Mouse (Mus musculus) heart, postnatal 0 days (tissue): ENCODE measurements around the gene Eif3b. TPM values are rescaled to one million over a fixed set of nuclear protein-coding genes. Genes with fewer than 3 reads are reported as not detected.
"Not testable (repeated sequence)": the region's sequence is repeated elsewhere in the genome, so short reads cannot be mapped to it uniquely, and the experiment has no call there.

Experiments
- ATAC-seq: fragments of 200-750 bp; cut with Nextera tagmentation; 2 replicates; pipeline ENCODE4 v1.8.0; 2017; ENCODE audit warnings: low read depth, moderate number of reproducible peaks, moderate library complexity; ENCODE audit not compliant: insufficient read depth
- DNase-seq: peaks from one replicate; pipeline ENCODE4 v3.0.0-alpha.2; 2016; ENCODE audit warnings: low spot score
- H3K27ac ChIP-seq: fragments of 300-500 bp; sonication (generic); 2 replicates; pipeline ENCODE4 v1.5.1; 2014; ENCODE audit warnings: low read depth, mild to moderate bottlenecking
- H3K27me3 ChIP-seq: fragments of 300-500 bp; sonication (generic); 2 replicates; pipeline ENCODE4 v1.6.1; 2014; ENCODE audit warnings: low read length, mixed read lengths; ENCODE audit not compliant: control insufficient read depth, insufficient read depth
- H3K36me3 ChIP-seq: fragments of 300-500 bp; sonication (generic); replicated peaks from 2 replicates; pipeline ENCODE4 v1.6.1; 2014; ENCODE audit warnings: low read length, mixed read lengths; ENCODE audit not compliant: control insufficient read depth, insufficient read depth
- H3K4me1 ChIP-seq: fragments of 300-500 bp; sonication (generic); 2 replicates; pipeline ENCODE4 v1.6.1; 2014; ENCODE audit warnings: antibody characterized with exemption; ENCODE audit not compliant: control insufficient read depth, insufficient read depth
- H3K4me2 ChIP-seq: fragments of 300-500 bp; sonication (generic); 2 replicates; pipeline ENCODE4 v1.6.1; 2014; ENCODE audit warnings: low read depth, mild to moderate bottlenecking, low read length, moderate library complexity
- H3K4me3 ChIP-seq: fragments of 300-500 bp; sonication (generic); 2 replicates; pipeline ENCODE4 v1.5.1; 2014; ENCODE audit warnings: low read depth, low read length
- H3K9ac ChIP-seq: fragments of 300-500 bp; sonication (generic); replicated peaks from 2 replicates; pipeline ENCODE4 v1.6.1; 2014; ENCODE audit warnings: low read depth, low read length, mixed read lengths
- H3K9me3 ChIP-seq: fragments of 300-500 bp; sonication (generic); replicated peaks from 2 replicates; pipeline ENCODE4 v1.6.1; 2016; ENCODE audit warnings: low read length; ENCODE audit not compliant: control insufficient read depth
- CTCF ChIP-seq: IDR thresholded peaks from 2 replicates; pipeline ENCODE4 v1.5.1; 2016; ENCODE audit warnings: antibody characterized with exemption, control low read depth, low read depth
- EP300 ChIP-seq: IDR thresholded peaks from 2 replicates; pipeline ENCODE4 v1.6.1; 2016; ENCODE audit warnings: antibody characterized with exemption, low read depth
- WGBS: fragments of 180-500 bp; shearing (Covaris S2); extraction: QIAGEN DNeasy Blood & Tissue Kit; methylation state at CpG from one replicate; pipeline ENCODE4 v1.1.7; 2014; 5-methylcytosine and 5-hydroxymethylcytosine counted together
- polyA plus RNA-seq: library from polyadenylated mRNA; unstranded; fragments of >200 nt; fragmentation: Nextera tagmentation; extraction: Ambion mirVana; gene quantifications from 2 replicates; pipeline ENCODE4 v1.2.1, GENCODE M21; 2015
- total RNA-seq: library from RNA; depleted of rRNA; stranded (reverse); fragments of >200 nt; gene quantifications from 2 replicates; pipeline ENCODE4 v1.2.3, GENCODE M21; 2014; ENCODE audit warnings: low replicate concordance

The Eif3b gene
- total and polyA plus RNA-seq, 2 experiments from 2014 or later, result 37.4 to 40.0 TPM

DNA sequence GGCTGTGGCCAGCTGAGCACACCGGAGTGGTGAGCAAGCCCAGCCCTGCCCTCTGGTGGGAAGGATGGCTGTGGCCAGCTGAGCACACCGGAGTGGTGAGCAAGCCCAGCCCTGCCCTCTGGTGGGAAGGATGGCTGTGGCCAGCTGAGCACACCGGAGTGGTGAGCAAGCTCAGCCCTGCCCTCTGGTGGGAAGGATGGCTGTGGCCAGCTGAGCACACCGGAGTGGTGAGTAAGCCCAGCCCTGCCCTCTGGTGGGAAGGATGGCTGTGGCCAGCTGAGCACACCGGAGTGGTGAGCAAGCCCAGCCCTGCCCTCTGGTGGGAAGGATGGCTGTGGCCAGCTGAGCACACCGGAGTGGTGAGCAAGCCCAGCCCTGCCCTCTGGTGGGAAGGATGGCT is 20.0 kb downstream of the Eif3b start:
- peaks cover 84% of the 10 kb centered on the region for H3K36me3 ChIP-seq
- H3K27ac ChIP-seq, DNase-seq, H3K4me1 ChIP-seq, ATAC-seq, H3K4me2 ChIP-seq, H3K9me3 ChIP-seq, H3K27me3 ChIP-seq, H3K4me3 ChIP-seq, H3K9ac ChIP-seq: not testable (repeated sequence)
- 100% methylated on average over 1 of the region's 6 CpGs for WGBS
- TF ChIP-seq CTCF, result peak; percentile 47

DNA sequence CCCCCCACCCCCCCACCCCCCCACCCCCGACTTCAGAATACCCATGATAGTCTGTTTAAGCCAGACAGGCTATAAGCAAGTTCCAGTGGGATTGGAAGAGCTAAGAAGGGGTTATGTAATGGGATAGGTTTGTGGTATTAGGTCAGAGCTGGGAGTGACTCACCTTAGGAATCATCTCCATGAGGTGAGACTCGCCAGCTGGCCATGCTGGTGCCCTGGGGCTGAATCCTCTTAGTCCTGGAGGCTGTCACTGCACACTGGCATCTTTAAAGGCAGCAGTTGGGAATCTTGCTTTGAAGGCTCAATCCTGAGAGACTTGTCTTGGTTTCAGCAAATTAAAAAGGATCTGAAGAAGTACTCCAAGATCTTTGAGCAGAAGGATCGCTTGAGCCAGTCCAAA is 22.3 kb downstream of the Eif3b start:
- no peaks in the 10 kb centered on the region for H3K27me3 ChIP-seq
- WGBS, result 91% methylated on average over 3 of the region's 3 CpGs
- H3K27ac ChIP-seq, result no peak overlapping the region
- no peak for ATAC-seq
- no peak overlapping the region for H3K9ac ChIP-seq
- no peak overlapping the region for H3K4me2 ChIP-seq
- no peaks in the 10 kb centered on the region for H3K9me3 ChIP-seq
- DNase-seq, result no peak
- no peak for TF ChIP-seq EP300
- no peak for TF ChIP-seq CTCF
- peaks cover 73% of the 10 kb centered on the region for H3K36me3 ChIP-seq
- H3K4me1 ChIP-seq, result no peaks in the 10 kb centered on the region
- no peak overlapping the region for H3K4me3 ChIP-seq

DNA sequence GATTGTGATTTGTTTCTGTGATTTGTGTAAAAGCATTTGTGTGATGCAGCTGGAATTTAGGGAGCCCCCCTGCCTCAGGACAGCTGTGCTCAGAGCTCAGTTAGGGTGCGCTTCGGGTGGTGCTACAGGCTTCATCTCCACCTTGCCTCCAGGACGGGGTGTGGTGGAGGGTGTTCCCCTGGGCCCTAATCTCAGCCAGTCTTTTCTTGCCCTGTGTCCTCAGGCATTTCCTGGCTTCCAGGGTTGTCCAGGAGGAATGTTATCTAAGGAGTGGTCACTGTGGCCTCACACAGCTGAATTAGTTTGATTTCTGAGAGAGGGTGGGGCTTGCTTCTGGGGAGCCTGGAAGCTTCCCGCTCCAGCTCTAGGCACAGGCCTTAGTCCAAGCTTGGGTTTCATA is 24.9 kb downstream of the Eif3b start:
- no peaks in the 10 kb centered on the region for H3K9me3 ChIP-seq
- 0 out of 2 replicates have a peak overlapping the region, but pooled peaks have one; percentile 5 for H3K27ac ChIP-seq
- WGBS, result 47% methylated on average over 4 of the region's 4 CpGs
- H3K27me3 ChIP-seq, result no peaks in the 10 kb centered on the region
- H3K4me2 ChIP-seq, result no peak overlapping the region
- peaks cover 51% of the 10 kb centered on the region for H3K36me3 ChIP-seq
- TF ChIP-seq CTCF (no peak), EP300 (no peak)
- H3K4me1 ChIP-seq, result no peaks in the 10 kb centered on the region
- no peak overlapping the region for H3K4me3 ChIP-seq
- ATAC-seq (peak; percentile 31), DNase-seq (peak; percentile 35)
- H3K9ac ChIP-seq, result no peak overlapping the region

DNA sequence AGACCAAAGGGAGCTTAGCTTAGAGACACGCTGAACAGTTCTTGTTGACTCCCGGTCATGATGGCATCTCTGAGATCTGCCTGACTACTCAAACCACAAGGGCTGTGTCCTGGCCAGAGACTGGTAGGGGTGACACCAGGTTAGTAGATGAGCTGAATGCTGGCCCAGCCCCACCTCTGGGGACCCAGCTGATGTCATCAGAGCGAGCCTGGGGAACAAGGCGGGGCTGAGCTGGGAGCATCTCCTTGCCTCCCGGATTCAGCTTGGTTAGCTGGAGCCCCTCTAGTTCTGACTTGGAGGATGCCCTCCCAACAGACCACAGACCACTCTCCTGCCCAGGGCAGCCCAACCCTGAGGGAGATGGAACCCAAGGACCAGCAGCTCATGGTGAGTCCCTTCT is 26.2 kb downstream of the Eif3b start, which contains the start of gene Gm4869:
Gene Gm4869, plus strand, starts transcription at position 301 of the 400 bp plus-strand sequence.
- Histone ChIP-seq H3K27ac (0 out of 2 replicates have a peak within 1 kb of the TSS, but pooled peaks have one; percentile 5), H3K4me3 (no peak within 1 kb of the TSS), H3K9ac (no peak within 1 kb of the TSS), H3K36me3 (peaks cover 42% of the 10 kb centered on the region), H3K9me3 (no peaks in the 10 kb centered on the region), H3K27me3 (no peaks in the 10 kb centered on the region), H3K4me2 (no peak within 1 kb of the TSS), H3K4me1 (no peaks in the 10 kb centered on the region)
- ATAC-seq, result no peak
- no peak for DNase-seq
- WGBS, result 89% methylated on average over 5 of the region's 5 CpGs
- TF ChIP-seq CTCF, result no peak

DNA sequence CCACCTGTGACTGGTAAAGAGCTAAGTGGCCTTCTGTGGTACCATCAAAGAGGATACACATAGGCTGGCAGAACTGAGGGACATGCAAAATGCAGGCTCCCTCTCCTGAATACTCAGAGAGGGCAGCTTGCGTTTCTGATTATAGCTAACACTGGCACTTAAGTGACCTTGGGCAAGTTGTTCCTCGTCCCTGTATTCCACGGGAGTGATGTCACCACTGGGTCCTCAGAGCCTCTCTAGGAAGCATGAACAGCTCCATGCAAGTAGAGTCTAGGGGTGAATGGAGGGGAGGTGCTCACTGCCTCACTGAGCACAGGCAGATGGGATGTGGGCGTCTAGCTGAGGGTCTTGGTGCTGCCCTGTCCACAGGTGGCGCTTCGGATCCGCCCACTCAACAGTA is 26.9 kb downstream of the Eif3b start:
- no peak overlapping the region for H3K4me2 ChIP-seq
- TF ChIP-seq EP300 (no peak), CTCF (no peak)
- H3K9ac ChIP-seq, result no peak overlapping the region
- no peak overlapping the region for H3K27ac ChIP-seq
- H3K36me3 ChIP-seq, result peaks cover 35% of the 10 kb centered on the region
- H3K9me3 ChIP-seq, result no peaks in the 10 kb centered on the region
- H3K27me3 ChIP-seq, result no peaks in the 10 kb centered on the region
- no peak overlapping the region for H3K4me3 ChIP-seq
- ATAC-seq, result peak; percentile 56
- H3K4me1 ChIP-seq, result no peaks in the 10 kb centered on the region
- peak; percentile 33 for DNase-seq
- WGBS, result 51% methylated on average over 7 of the region's 7 CpGs

DNA sequence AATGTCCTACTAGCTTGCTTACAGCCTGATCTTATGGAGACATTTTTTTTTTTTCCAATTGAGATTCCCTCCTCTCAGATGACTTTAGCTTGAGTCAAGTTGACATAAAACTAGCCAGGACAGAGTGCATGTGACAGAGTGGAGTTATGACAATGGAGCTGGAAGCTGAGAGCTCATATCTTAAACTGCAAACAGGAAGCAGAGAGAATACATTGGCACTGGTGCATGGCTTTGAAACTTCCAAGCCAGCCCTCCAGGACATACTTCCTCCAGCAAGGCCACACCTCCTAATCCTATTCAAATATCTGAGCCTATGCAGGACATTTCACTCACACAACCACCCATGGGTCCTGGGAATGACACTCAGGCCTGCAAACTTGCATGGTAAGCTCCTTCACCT is 35.4 kb downstream of the Eif3b start:
- H3K4me2 ChIP-seq, result no peak overlapping the region
- H3K36me3 ChIP-seq, result no peaks in the 10 kb centered on the region
- no peaks in the 10 kb centered on the region for H3K9me3 ChIP-seq
- peak; percentile 59 for DNase-seq
- no peak overlapping the region for H3K9ac ChIP-seq
- H3K27me3 ChIP-seq, result no peaks in the 10 kb centered on the region
- ATAC-seq, result peak; percentile 60; the same call in 1 of the 2 replicates
- peak overlapping the region; percentile 18; the same call in 1 of the 2 replicates for H3K27ac ChIP-seq
- no peak for TF ChIP-seq EP300
- TF ChIP-seq CTCF, result no peak
- H3K4me3 ChIP-seq, result no peak overlapping the region
- H3K4me1 ChIP-seq, result no peaks in the 10 kb centered on the region
